Mouse (Mus musculus) C2C12 (cell line): ENCODE data around the gene Mras. TPM values are rescaled to one million over a fixed set of nuclear protein-coding genes. Genes with fewer than 3 reads are reported as not detected.

ENCODE experiments used
- H3K27me3 ChIP-seq: one replicate; pipeline ENCODE4 v1.6.1; 2011; ENCODE audit not compliant: control insufficient read depth, insufficient read depth, insufficient read length
- H3K36me3 ChIP-seq: one replicate; pipeline ENCODE4 v1.6.1; 2011; ENCODE audit not compliant: control insufficient read depth, insufficient read depth
- H3K4me3 ChIP-seq: one replicate; pipeline ENCODE4 v1.5.1; 2011; ENCODE audit warnings: mild to moderate bottlenecking, control low read depth; ENCODE audit not compliant: poor library complexity, insufficient read depth, severe bottlenecking
- H3K79me2 ChIP-seq: one replicate; pipeline ENCODE4 v1.6.1; 2011; ENCODE audit not compliant: control insufficient read depth, insufficient read depth
- H3K79me3 ChIP-seq: one replicate; pipeline ENCODE4 v1.6.1; 2011; ENCODE audit warnings: low read depth, control low read depth
- H3ac ChIP-seq: one replicate; pipeline ENCODE3; 2011; ENCODE audit warnings: low read depth; ENCODE audit not compliant: control insufficient read depth, insufficient read length
- CEBPB ChIP-seq: IDR thresholded peaks from one replicate; pipeline ENCODE4 v1.6.1; 2011; ENCODE audit warnings: low read depth, mild to moderate bottlenecking, control low read depth, moderate library complexity
- CTCF ChIP-seq: IDR thresholded peaks from one replicate; pipeline ENCODE4 v1.5.1; 2011; ENCODE audit not compliant: control insufficient read depth, insufficient read depth, insufficient read length
- FOSL1 ChIP-seq: IDR thresholded peaks from one replicate; pipeline ENCODE4 v1.8.0; 2011; ENCODE audit warnings: mild to moderate bottlenecking, low read length; ENCODE audit not compliant: poor library complexity, insufficient read depth, severe bottlenecking
- MAX ChIP-seq: IDR thresholded peaks from one replicate; pipeline ENCODE4 v1.6.1; 2011; ENCODE audit warnings: mild to moderate bottlenecking, control low read depth
- MYOD1 ChIP-seq: IDR thresholded peaks from one replicate; pipeline ENCODE4 v1.6.1; 2011; ENCODE audit warnings: low read depth; ENCODE audit not compliant: control insufficient read depth, insufficient read length
- MYOG ChIP-seq: IDR thresholded peaks from one replicate; pipeline ENCODE4 v1.6.1; 2011; ENCODE audit not compliant: control insufficient read depth, insufficient read length; ENCODE audit errors: extremely low read depth
- USF1 ChIP-seq: IDR thresholded peaks from one replicate; pipeline ENCODE4 v1.6.1; 2011; ENCODE audit warnings: low read depth, mild to moderate bottlenecking, control low read depth, moderate library complexity
- polyA plus RNA-seq: library from polyadenylated mRNA; unstranded; fragments of >200 nt; fragmentation: generic; extraction: Trizol; gene quantifications from one replicate; pipeline ENCODE4 v1.2.1, GENCODE M21; 2012; ENCODE audit warnings: missing spikeins

Mras gene
- polyA plus RNA-seq, 1 experiment: 25.1 TPM

DNA sequence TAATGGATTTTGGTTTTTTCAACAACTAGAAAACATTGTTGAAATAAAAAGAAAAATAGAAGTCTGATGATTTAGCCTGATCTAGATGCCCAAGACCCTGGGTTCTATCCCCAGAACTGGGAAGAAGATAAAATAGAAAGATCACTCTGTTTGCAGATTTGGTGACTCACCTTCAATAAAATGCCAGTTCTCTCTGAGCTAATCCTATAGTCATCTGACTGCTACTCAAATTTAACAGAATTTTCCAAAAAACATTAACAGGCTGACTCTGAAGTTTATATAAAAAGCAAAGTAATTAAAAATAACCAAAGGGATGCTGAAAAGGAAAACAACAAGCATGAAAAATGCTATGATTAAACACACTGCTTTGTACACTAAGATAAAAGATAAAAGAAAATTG lies 9.1 kb upstream of the Mras start:
- H3K79me2 ChIP-seq: no peaks in the 10 kb centered on the region
- no peak overlapping the region for H3ac ChIP-seq
- H3K4me3 ChIP-seq: no peak overlapping the region
- peaks cover 4% of the 10 kb centered on the region for H3K27me3 ChIP-seq
- no peak for TF ChIP-seq MAX
- no peaks in the 10 kb centered on the region for H3K36me3 ChIP-seq
- no peaks in the 10 kb centered on the region for H3K79me3 ChIP-seq

DNA sequence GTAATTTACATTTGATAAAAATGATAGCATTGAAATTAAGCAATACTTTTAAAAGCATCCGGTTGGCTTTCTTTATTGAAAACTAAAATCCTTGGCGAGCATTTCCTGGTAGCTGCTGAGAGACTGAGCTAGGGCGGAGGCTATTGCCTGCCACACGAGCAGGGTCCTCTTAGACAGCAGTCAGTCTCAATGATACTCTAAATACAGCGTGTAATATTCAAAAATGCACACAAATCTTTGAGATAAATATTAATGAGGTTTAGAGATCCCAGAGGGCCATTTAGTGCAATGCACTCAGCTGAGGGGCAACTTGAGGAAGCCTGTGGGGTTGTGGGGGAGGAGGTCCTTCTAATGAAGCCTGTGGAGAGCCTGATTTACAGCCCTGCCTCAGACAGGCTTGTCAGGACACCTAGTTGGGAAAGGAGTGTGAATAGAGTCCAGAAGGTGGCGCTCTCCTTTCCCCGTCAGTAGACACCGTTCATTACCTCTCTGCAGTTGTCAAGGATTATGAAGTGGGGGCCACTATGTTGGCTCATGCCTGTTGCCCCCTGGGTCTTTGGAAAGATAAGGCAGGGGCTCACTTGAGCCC lies 7.5 kb upstream of the Mras start:
- no peak overlapping the region for H3K4me3 ChIP-seq
- no peaks in the 10 kb centered on the region for H3K36me3 ChIP-seq
- H3ac ChIP-seq: no peak overlapping the region
- H3K27me3 ChIP-seq: no peaks in the 10 kb centered on the region
- TF ChIP-seq CTCF (no peak), CEBPB (peak; percentile 56)
- H3K79me3 ChIP-seq: no peaks in the 10 kb centered on the region
- H3K79me2 ChIP-seq: no peaks in the 10 kb centered on the region

DNA sequence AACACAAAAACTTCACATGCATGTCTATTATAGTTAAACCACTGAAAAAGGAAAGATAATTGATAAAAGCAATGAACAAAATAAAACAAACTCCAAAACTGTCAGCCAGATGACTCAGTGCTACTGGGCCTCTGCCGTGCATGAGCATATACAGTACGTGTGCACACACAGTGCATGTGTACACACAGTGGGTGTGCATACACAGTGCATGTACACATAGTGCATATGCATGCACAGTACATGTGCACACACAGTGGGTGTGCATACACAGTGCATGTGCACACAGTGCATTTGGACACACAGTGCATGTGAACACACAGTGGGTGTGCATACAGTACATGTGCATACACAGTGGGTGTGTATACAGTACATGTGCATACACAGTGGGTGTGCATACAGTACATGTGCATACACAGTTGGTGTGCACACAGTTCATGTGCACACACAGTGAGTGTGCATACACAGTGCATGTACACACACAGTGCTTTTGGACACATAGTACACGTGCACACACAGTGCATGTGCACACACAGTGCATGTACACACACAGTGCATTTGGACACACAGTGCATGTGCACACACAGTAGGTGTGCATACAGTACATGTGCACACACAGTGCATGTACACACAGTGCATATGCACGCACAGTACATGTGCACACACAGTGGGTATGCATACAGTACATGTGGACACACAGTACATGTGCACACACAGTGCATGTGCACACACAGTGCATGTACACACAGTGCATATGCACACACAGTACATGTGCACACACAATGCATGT lies 4.7 kb upstream of the Mras start:
- TF ChIP-seq FOSL1: no peak
- no peak for TF ChIP-seq MYOD1
- TF ChIP-seq CTCF: no peak
- TF ChIP-seq MAX: no peak
- TF ChIP-seq CEBPB: no peak
- no peak for TF ChIP-seq MYOG
- no peak for TF ChIP-seq USF1
- no peak overlapping the region for H3K4me3 ChIP-seq

DNA sequence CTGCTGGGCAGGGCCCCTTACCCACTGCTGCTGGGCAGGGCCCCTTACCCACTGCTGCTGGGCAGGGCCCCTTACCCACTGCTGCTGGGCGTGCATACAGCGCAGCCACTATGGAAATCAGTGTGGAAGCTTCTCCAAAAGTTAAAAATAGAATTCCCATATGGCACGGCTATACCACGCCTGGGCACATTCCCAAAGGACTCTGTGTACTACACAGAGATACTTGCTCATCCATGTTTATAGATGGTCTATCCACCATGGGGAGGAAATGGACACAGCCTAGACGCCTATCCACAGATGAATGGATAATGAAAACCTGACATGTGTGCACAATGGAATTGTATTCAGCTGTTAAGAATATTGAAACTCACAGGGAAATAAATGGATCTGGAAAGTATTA lies 3.8 kb upstream of the Mras start:
- H3K79me3 ChIP-seq: no peaks in the 10 kb centered on the region
- H3K4me3 ChIP-seq: no peak overlapping the region
- no peaks in the 10 kb centered on the region for H3K27me3 ChIP-seq
- H3K79me2 ChIP-seq: peaks cover under 1% of the 10 kb centered on the region
- TF ChIP-seq FOSL1: no peak
- no peaks in the 10 kb centered on the region for H3K36me3 ChIP-seq
- H3ac ChIP-seq: no peak overlapping the region

More for the DNA sequence above, 4.7 kb upstream of the Mras start:
- no peaks in the 10 kb centered on the region for H3K79me3 ChIP-seq
- no peaks in the 10 kb centered on the region for H3K27me3 ChIP-seq
- no peak overlapping the region for H3ac ChIP-seq
- H3K79me2 ChIP-seq: no peaks in the 10 kb centered on the region
- no peaks in the 10 kb centered on the region for H3K36me3 ChIP-seq

DNA sequence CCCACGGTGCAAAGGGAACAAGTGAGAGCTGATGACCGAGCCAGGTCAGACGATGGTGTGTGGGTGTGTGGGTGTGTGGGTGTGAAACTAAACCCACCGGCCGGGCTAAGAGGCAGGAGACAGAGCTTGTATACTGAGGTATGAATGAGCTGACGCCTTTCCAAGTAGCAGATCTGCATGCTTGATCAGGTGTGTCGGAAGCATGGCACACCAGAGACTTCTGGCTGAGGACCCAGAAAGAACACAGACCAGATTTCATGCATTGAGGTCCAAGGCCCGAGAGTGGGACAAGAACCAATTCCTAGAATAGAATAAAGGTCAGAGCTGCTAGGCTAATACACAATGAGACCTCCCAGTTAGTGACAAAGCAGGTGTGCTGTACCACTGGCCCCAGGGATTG lies 1.9 kb upstream of the Mras start:
- H3K79me3 ChIP-seq: no peaks in the 10 kb centered on the region
- TF ChIP-seq FOSL1 (no peak), CTCF (no peak), MAX (no peak), USF1 (no peak), MYOD1 (no peak), MYOG (no peak), CEBPB (no peak)

DNA sequence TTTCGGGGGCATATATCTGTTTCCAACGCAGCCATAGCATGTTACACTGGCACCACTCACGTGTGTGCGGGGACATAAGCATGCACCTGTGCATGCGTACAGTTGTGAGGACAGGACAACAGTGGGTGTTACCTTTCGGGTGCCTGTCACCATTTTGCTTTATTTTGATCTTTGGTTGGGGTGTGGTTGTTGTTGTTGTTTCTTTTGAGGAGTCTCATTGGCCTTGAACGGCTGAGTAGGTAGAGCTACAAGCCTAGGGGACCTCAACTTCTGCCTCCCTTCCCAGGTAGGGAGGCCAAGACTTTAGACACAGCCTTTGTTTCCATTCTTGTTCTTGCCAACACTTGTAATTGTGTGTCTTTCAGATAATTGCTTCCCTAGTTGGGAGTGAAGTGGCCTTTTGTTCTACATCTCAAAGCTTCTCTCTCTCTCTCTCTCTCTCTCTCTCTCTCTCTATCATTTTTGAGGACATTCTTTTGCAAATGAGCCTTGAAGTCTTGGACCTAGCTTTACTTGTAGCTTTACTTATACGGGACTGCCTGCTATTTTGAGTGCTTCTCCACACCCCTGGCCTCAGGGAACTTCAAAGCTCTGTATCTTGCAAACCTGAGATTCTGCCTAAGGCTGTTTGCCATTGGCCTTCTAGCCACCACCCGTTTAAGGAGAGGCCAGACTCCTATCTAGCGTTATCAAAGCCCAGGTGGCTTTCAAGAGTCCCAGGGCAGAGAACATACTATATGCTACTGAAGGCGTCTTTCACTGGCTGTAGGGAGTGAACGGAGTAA lies 792 bp upstream of the Mras start:
- TF ChIP-seq MYOD1 (no peak), USF1 (no peak)
- Histone ChIP-seq H3K27me3 (no peaks in the 10 kb centered on the region), H3K79me3 (no peaks in the 10 kb centered on the region)

More for the DNA sequence above, 1.9 kb upstream of the Mras start:
- H3K27me3 ChIP-seq: no peaks in the 10 kb centered on the region
- H3K79me2 ChIP-seq: peaks cover 13% of the 10 kb centered on the region
- no peaks in the 10 kb centered on the region for H3K36me3 ChIP-seq
- H3ac ChIP-seq: no peak overlapping the region
- no peak overlapping the region for H3K4me3 ChIP-seq

More for the DNA sequence above, 792 bp upstream of the Mras start:
- H3K79me2 ChIP-seq: peaks cover 22% of the 10 kb centered on the region
- no peaks in the 10 kb centered on the region for H3K36me3 ChIP-seq
- H3K4me3 ChIP-seq: no peak overlapping the region
- no peak overlapping the region for H3ac ChIP-seq
